Mouse (Mus musculus): ENCODE measurements around the gene Gm3002. TPM values are rescaled to one million over a fixed set of nuclear protein-coding genes. Genes with fewer than 3 reads are reported as not detected.

Gm3002 gene
- not detected in 2 replicates for polyA plus RNA-seq (2015; fragmentation: Nextera tagmentation; extraction: Ambion mirVana)

DNA sequence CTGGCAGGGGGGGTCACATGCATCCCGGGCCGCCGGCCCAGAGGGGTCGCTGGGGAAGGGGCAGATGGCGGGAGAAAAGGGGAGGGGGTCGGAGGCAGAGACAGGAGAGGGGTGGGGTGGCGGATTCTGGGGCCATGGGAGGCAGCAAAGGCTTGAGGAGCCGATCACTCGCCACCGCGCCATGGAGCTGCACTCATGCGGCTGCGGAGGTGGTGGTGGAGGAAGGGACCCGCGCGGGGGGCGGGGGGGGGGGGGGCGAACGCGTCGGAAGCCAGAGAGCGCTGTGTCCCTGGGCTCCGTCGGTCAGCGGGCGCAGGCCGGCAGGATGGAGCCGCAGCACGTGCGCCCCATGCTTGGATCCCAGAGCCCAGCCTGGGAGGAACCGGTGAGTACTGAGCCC lies at the start of gene Gm3002:
Gene Gm3002 (plus strand): TSS at position 301 of the 400 bp plus-strand sequence.

GRCm38 (mm10) chr14:3845945-3846344 lies 36.1 kb downstream of the Gm3002 start, which contains the start of gene Gm3033:
Gene Gm3033 (plus strand): TSS chr14:3846245.

DNA sequence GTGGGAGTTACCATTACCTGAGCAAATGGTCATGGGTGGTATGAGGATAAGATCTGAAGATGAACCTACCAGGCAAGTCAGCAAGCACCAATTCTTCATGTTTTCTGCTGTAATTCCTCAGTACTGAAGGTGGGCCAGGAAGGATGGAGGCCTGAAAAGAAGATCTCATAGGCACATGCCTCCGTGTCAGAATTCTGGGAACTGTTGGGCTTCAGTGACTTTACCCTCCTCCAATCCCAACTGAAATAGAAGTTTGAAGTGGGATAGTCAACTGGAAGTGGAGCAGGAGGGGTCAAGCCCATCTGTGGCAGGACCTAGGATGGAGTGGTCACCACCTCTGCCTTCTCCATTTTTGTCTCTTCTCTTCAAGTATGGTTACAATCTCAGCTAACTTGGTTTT lies 74.0 kb downstream of the Gm3002 start, which contains the start of gene Gm2916:
Gene Gm2916 (plus strand): TSS at position 301 of the 400 bp plus-strand sequence.

GRCm38 (mm10) chr14:3931456-3931855 lies 121.6 kb downstream of the Gm3002 start, which contains the start of gene Gm3029:
Gene Gm3029 (plus strand): TSS chr14:3931756.

DNA sequence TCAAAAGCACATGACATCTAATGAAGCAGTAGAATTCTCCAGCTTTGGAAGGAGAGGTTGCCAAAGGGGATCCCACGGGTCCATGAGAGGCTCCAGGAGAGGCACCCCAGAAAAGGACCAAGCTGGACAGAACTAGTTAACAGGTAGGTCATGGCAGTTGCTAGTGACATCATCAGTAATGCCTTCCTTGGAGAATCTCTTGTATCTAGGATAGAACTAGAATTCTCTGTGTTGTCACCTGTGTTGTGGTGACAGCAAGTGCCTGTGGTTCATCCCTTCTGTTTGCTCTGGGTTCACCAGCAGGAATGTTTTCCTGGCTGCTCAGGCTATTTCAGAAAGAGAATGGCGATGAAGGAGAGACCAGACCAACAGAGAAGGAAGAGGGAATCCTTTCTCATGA lies 153.4 kb downstream of the Gm3002 start, which contains the start of gene Gm3095:
Gene Gm3095 (plus strand): TSS at position 301 of the 400 bp plus-strand sequence.

GRCm38 (mm10) chr14:3998094-3998493 lies 188.2 kb downstream of the Gm3002 start, which contains the start of gene Gm3099:
Gene Gm3099 (plus strand): TSS chr14:3998394.

Other genes starting within 250 kb of the Gm3002 start
- not detected in 2 replicates for gene Gm3012, start 175.6 kb upstream of the Gm3002 start, polyA plus RNA-seq (2015; fragmentation: Nextera tagmentation; extraction: Ambion mirVana)
- gene Gm3020, start 158.0 kb upstream of the Gm3002 start, polyA plus RNA-seq (2015; fragmentation: Nextera tagmentation; extraction: Ambion mirVana): 0.36 and 0.55 TPM in 2 replicates
- gene Gm3043, start 121.3 kb upstream of the Gm3002 start, polyA plus RNA-seq (2015; fragmentation: Nextera tagmentation; extraction: Ambion mirVana): not detected in 2 replicates
- not detected in 2 replicates for gene Gm3033, start 36.2 kb downstream of the Gm3002 start, polyA plus RNA-seq (2015; fragmentation: Nextera tagmentation; extraction: Ambion mirVana)
- gene Gm2916, start 74.1 kb downstream of the Gm3002 start, polyA plus RNA-seq (2015; fragmentation: Nextera tagmentation; extraction: Ambion mirVana): not detected in 2 replicates
- gene Gm3029, start 121.7 kb downstream of the Gm3002 start, polyA plus RNA-seq (2015; fragmentation: Nextera tagmentation; extraction: Ambion mirVana): 0.18 TPM in 1 of 2 replicates, not detected in the other
- gene Gm3095, start 153.5 kb downstream of the Gm3002 start, polyA plus RNA-seq (2015; fragmentation: Nextera tagmentation; extraction: Ambion mirVana): not detected in 2 replicates
- not detected in 2 replicates for gene Gm3099, start 188.3 kb downstream of the Gm3002 start, polyA plus RNA-seq (2015; fragmentation: Nextera tagmentation; extraction: Ambion mirVana)
- 0.10 and 0.22 TPM in 2 replicates for gene Gm5796, start 213.9 kb downstream of the Gm3002 start, polyA plus RNA-seq (2015; fragmentation: Nextera tagmentation; extraction: Ambion mirVana)